Mouse (Mus musculus) liver, adult 2 months (tissue): ENCODE data around the gene Meis2. TPM values are rescaled to one million over a fixed set of nuclear protein-coding genes. Genes with fewer than 3 reads are reported as not detected.
A peak's percentile ranks its signal among the peaks of the same experiment; 100 is the strongest.

ENCODE experiments used
- DNase-seq: peaks from one replicate; pipeline ENCODE4 v3.0.0-alpha.2; 2011; ENCODE audit warnings: low read depth, low spot score; ENCODE audit errors: extremely low read depth
- H3K27ac ChIP-seq: fragments of 200-500 bp; replicated peaks from 2 replicates; pipeline ENCODE4 v1.5.1; 2012; ENCODE audit warnings: low read depth, mild to moderate bottlenecking, control low read depth, inconsistent platforms, low read length; ENCODE audit not compliant: insufficient read depth
- H3K27me3 ChIP-seq: fragments of 200-500 bp; 2 replicates; pipeline ENCODE4 v1.6.1; 2012; ENCODE audit warnings: mild to moderate bottlenecking, moderate library complexity, low read length, inconsistent platforms; ENCODE audit not compliant: control insufficient read depth, insufficient read depth
- H3K36me3 ChIP-seq: fragments of 200-500 bp; 2 replicates; pipeline ENCODE4 v1.6.1; 2012; ENCODE audit warnings: low read length, inconsistent platforms; ENCODE audit not compliant: control insufficient read depth, insufficient read depth
- H3K4me1 ChIP-seq: fragments of 200-500 bp; 2 replicates; pipeline ENCODE4 v1.6.1; 2011; ENCODE audit warnings: low read length; ENCODE audit not compliant: control insufficient read depth, insufficient read depth
- H3K4me3 ChIP-seq: fragments of 200-500 bp; 2 replicates; pipeline ENCODE4 v1.5.1; 2011; ENCODE audit warnings: low read depth, mild to moderate bottlenecking, control low read depth, low read length, moderate library complexity; ENCODE audit not compliant: insufficient read depth
- H3K79me2 ChIP-seq: fragments of 200-500 bp; 2 replicates; pipeline ENCODE4 v1.6.1; 2012; ENCODE audit warnings: inconsistent platforms, mild to moderate bottlenecking, low read length, moderate library complexity; ENCODE audit not compliant: control insufficient read depth, insufficient read depth
- H3K9ac ChIP-seq: fragments of 200-500 bp; 2 replicates; pipeline ENCODE4 v1.6.1; 2012; ENCODE audit warnings: low read depth, mild to moderate bottlenecking, control low read depth, inconsistent platforms, low read length
- CTCF ChIP-seq: fragments of 200-500 bp; IDR thresholded peaks from 2 replicates; pipeline ENCODE4 v1.5.1; 2011; ENCODE audit warnings: low read depth, low read length, control low read depth
- POLR2A ChIP-seq: fragments of 200-500 bp; IDR thresholded peaks from 2 replicates; pipeline ENCODE4 v1.6.1; 2011; ENCODE audit warnings: low read length, control low read depth; ENCODE audit not compliant: insufficient read depth; ENCODE audit errors: extremely low read depth
- WGBS: fragments of 180-500 bp; shearing (Covaris S2); methylation state at CpG from one replicate; pipeline ENCODE4 v1.1.7; 2018; 5-methylcytosine and 5-hydroxymethylcytosine counted together
- polyA plus RNA-seq: library from polyadenylated mRNA; depleted of rRNA; stranded (reverse); fragments of >200 nt; gene quantifications from 2 replicates; pipeline ENCODE4 v1.2.3, GENCODE M21; 2012
- total RNA-seq: library from RNA; depleted of rRNA; stranded (reverse); fragments of >200 nt; gene quantifications from 2 replicates; pipeline ENCODE4 v1.2.3, GENCODE M21; 2014

Gene Meis2
- total and polyA plus RNA-seq, 2 experiments: 2.2 to 4.5 TPM

DNA sequence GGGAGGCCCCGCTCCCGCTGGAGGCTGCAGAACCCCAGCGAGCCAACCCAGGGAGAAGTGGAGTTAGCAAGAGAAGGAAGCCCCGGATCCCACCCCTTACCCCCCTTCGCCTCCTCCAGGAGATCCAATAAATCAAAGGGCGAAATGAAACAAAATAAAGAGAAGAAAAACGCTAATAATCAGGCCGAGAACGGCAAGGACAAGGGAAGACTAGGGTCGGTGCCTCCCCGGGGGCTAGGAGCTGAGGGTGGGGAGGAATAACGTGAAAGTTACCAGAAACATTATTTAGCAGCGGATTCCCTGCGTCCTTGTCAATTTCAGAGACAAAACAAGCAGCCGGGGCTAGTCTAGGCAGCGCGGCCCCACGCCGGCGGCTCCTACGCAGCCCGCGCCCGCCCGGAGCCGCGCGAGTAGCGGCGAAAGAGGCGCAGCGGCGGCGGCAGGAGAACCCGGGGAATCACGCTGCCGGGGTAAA, 1.8 kb downstream of the Meis2 start:
- Histone ChIP-seq H3K4me1 (0 out of 2 replicates have a peak, but pooled peaks cover 3% of the 10 kb centered on the region), H3K36me3 (no peaks in the 10 kb centered on the region), H3K79me2 (peaks cover 4% of the 10 kb centered on the region; the same call in 1 of the 2 replicates), H3K27me3 (no peaks in the 10 kb centered on the region), H3K27ac (peak overlapping the region; percentile 72), H3K9ac (peak overlapping the region; percentile 88), H3K4me3 (peak overlapping the region; percentile 83)
- no peak for TF ChIP-seq POLR2A
- no peak for TF ChIP-seq CTCF
- DNase-seq: no peak
- WGBS: under 1% methylated on average over 37 of the region's 37 CpGs

DNA sequence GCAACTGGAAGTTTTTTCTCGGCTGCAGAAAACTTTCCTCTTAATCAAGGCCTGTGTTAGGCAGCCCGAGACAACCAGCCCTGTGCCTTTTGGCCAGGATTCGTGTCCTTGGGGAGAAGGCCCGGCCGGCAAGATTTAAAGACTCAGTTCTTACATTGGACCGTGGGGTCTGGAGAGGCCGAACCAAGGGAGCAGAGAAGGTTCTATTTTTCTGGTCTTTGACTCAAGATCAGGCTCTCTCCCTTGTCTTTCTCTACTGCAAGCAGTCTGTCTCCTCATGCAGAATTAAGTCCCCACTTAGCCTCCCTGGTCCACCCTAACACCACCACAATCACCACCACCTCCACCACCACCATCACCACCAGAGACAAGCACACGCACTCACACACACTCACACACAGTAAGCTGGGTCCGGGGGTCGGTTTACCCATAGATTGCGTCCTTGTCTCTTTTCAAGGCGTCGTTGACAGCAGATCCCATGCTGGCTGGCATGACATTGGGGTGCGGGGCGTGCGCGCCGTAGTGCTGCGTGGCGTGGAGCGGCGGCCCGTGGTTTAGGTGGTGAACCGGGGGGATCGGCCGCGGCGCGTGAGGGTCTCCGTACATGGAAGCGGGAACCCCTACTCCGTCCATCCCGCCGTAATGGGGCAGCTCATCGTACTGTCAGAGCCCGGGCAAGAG, 2.7 kb downstream of the Meis2 start:
- DNase-seq: no peak
- Histone ChIP-seq H3K79me2 (peaks cover 4% of the 10 kb centered on the region; the same call in 1 of the 2 replicates), H3K36me3 (no peaks in the 10 kb centered on the region), H3K27ac (peak overlapping the region; percentile 35), H3K27me3 (no peaks in the 10 kb centered on the region), H3K4me1 (0 out of 2 replicates have a peak, but pooled peaks cover 3% of the 10 kb centered on the region), H3K9ac (peak overlapping the region; percentile 72), H3K4me3 (peak overlapping the region; percentile 83)
- TF ChIP-seq POLR2A (no peak), CTCF (no peak)
- WGBS: 14% methylated on average over 36 of the region's 36 CpGs

DNA sequence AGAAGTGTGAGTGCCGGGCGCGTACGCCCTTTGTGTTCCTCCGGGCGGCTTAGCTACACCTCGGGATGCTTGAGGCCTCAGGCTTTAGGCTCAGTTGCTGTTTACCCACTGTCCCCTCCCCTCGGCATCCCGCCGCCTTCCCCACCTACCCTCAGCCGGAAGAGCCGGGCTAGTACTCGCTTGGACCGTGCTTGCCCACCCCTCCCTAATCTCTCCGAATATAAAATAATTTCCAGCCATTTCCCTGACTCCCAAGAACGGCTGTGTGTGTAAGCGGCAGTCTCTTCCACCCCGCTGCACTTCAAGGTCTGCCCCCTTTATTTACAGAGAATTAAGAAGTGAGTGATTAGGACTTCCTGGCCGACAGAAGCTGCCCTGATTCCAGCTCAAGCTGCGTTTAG, 3.4 kb downstream of the Meis2 start:
- 0 out of 2 replicates have a peak, but pooled peaks cover 3% of the 10 kb centered on the region for H3K4me1 ChIP-seq
- TF ChIP-seq CTCF (no peak), POLR2A (no peak)
- no peaks in the 10 kb centered on the region for H3K36me3 ChIP-seq
- peak overlapping the region; percentile 14 for H3K9ac ChIP-seq
- H3K4me3 ChIP-seq: peak overlapping the region; percentile 83
- H3K79me2 ChIP-seq: peaks cover 4% of the 10 kb centered on the region; the same call in 1 of the 2 replicates
- WGBS: 44% methylated on average over 20 of the region's 20 CpGs
- no peak for DNase-seq
- no peaks in the 10 kb centered on the region for H3K27me3 ChIP-seq
- peak overlapping the region; percentile 35 for H3K27ac ChIP-seq

DNA sequence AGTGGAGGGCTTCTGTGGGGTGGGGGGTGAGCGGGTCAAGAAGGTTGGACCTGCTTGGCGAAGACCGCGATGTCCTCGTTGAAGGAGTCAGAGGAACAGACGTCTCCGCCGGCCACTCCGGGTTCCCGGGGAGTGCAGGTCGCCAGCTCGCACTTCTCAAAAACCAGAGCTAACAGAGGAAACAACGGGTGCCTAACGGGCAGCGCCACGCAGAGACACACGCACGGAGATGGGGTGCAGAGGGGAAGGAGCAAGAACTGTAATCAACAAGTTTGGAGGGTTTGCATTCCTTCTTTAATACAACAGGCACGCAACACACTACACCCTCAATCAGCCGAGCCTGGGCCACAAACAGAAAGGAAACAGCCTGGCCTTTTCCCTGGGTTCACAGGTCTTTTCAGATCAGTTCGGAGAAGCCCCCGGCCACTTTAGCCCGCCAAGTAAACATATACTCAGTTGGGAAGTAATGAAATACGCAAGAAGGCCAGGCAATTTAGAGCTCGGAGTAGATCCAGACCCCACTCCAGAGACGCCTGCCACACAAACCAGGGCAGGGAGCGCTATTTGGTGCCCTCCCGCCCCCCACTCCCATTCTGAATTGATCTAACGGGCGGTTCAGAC, 4.1 kb downstream of the Meis2 start:
- TF ChIP-seq POLR2A: no peak
- no peak for TF ChIP-seq CTCF
- 67% methylated on average over 30 of the region's 30 CpGs for WGBS
- 0 out of 2 replicates have a peak, but pooled peaks cover 3% of the 10 kb centered on the region for H3K4me1 ChIP-seq
- H3K27me3 ChIP-seq: no peaks in the 10 kb centered on the region
- peak overlapping the region; percentile 83 for H3K4me3 ChIP-seq
- no peak for DNase-seq
- H3K36me3 ChIP-seq: no peaks in the 10 kb centered on the region
- peaks cover 4% of the 10 kb centered on the region; the same call in 1 of the 2 replicates for H3K79me2 ChIP-seq
- H3K27ac ChIP-seq: peak overlapping the region; percentile 35; the same call in 1 of the 2 replicates
- H3K9ac ChIP-seq: peak overlapping the region; percentile 63

DNA sequence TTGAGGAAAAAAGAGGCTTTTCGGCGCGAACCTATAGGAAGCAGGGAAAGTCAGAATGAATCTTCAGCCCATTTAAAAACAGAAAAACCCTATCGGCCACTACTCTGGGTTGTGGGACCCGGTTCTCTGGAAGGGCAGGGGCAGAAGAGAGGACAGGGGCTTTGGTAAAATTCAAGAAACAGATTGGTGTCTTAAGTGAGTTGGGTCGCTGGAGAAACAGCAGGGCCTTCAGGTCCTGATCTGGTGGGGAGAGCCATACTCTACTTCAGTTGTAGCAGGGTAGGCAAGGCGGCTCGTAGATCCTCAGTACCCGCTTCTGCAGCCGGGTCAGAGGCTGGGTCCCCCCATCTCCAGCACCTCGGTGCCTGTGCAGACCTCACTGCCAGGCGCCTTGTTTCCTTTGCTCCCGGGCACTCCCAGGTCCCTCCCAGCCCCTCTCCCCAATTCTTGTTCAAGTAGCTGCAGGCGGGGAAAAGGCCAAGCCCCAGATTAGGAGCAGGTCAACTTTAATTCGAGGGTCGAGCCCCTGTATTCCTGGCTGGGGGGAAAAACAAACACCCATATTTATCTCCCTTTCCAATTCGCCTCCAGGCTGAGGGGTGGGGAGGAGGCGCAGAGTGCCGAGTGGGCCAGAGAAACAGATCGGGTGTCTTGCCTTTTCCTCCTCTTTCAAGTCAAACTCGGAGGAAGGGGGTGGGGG, 4.8 kb downstream of the Meis2 start:
- peak overlapping the region; percentile 34 for H3K9ac ChIP-seq
- no peaks in the 10 kb centered on the region for H3K27me3 ChIP-seq
- peak overlapping the region; percentile 83; the same call in 1 of the 2 replicates for H3K4me3 ChIP-seq
- 70% methylated on average over 21 of the region's 21 CpGs for WGBS
- no peak overlapping the region for H3K27ac ChIP-seq
- 0 out of 2 replicates have a peak, but pooled peaks cover 3% of the 10 kb centered on the region for H3K4me1 ChIP-seq
- TF ChIP-seq CTCF (no peak), POLR2A (no peak)
- peaks cover 4% of the 10 kb centered on the region; the same call in 1 of the 2 replicates for H3K79me2 ChIP-seq
- no peak for DNase-seq
- no peaks in the 10 kb centered on the region for H3K36me3 ChIP-seq
